Mouse (Mus musculus): Measurements from ENCODE around the gene Cast.

The Cast gene

GRCm38 (mm10) chr13:74808152-74808929 is at the start of gene Cast:
Gene Cast, minus strand, starts transcription at chr13:74808810.
- peak; percentile 99 for DNase-seq

GRCm38 (mm10) chr13:74854338-74855047 is 45.9 kb upstream of the Cast start:
- DNase-seq = peak; percentile 95

- DNase-seq = no peak
These were observed 42.2 kb upstream of the Cast start for GRCm38 (mm10) chr13:74850823-74851222.

GRCm38 (mm10) chr13:74845886-74846285 is 37.3 kb upstream of the Cast start:
- DNase-seq = no peak

GRCm38 (mm10) chr13:74834543-74834942 is 25.9 kb upstream of the Cast start:
- DNase-seq = no peak

- no peak for DNase-seq
These were observed 13.5 kb upstream of the Cast start for GRCm38 (mm10) chr13:74822095-74822494.

GRCm38 (mm10) chr13:74815753-74816152 is 7.1 kb upstream of the Cast start:
- DNase-seq = no peak

GRCm38 (mm10) chr13:74807446-74808151 is 1.0 kb downstream of the Cast start:
- peak; percentile 99 for DNase-seq

GRCm38 (mm10) chr13:74806934-74807333 is 1.7 kb downstream of the Cast start:
- no peak for DNase-seq

- no peak for DNase-seq
These were observed 14.2 kb downstream of the Cast start for GRCm38 (mm10) chr13:74794435-74794834.

- no peak for DNase-seq
These were observed 20.9 kb downstream of the Cast start for GRCm38 (mm10) chr13:74787681-74788080.

GRCm38 (mm10) chr13:74772151-74772550 is 36.5 kb downstream of the Cast start:
- DNase-seq = no peak

GRCm38 (mm10) chr13:74770480-74770879 is 38.1 kb downstream of the Cast start:
- DNase-seq = peak; percentile 99

- peak; percentile 87 for DNase-seq
These were observed 38.7 kb downstream of the Cast start for GRCm38 (mm10) chr13:74769871-74770270.

GRCm38 (mm10) chr13:74767186-74767585 is 41.4 kb downstream of the Cast start:
- no peak for DNase-seq

- no peak for DNase-seq
These were observed 45.9 kb downstream of the Cast start for GRCm38 (mm10) chr13:74762741-74763140.

GRCm38 (mm10) chr13:74759152-74759551 is 49.5 kb downstream of the Cast start:
- no peak for DNase-seq

GRCm38 (mm10) chr13:74743219-74743618 is 65.4 kb downstream of the Cast start:
- DNase-seq = no peak

GRCm38 (mm10) chr13:74736396-74736795 is 72.2 kb downstream of the Cast start:
- no peak for DNase-seq

GRCm38 (mm10) chr13:74735834-74736233 is 72.8 kb downstream of the Cast start:
- DNase-seq = no peak

GRCm38 (mm10) chr13:74733726-74734125 is 74.9 kb downstream of the Cast start:
- no peak for DNase-seq

GRCm38 (mm10) chr13:74719002-74719401 is 89.6 kb downstream of the Cast start:
- no peak for DNase-seq

GRCm38 (mm10) chr13:74696225-74696624 is 112.4 kb downstream of the Cast start:
- DNase-seq = no peak

Data from heart, adult 11 months (tissue).